Mouse (Mus musculus): ENCODE data around the gene Sult3a1.
"Not testable (repeated sequence)": the region's sequence is repeated elsewhere in the genome, so short reads cannot be mapped to it uniquely, and the experiment has no call there.

The Sult3a1 gene

DNA sequence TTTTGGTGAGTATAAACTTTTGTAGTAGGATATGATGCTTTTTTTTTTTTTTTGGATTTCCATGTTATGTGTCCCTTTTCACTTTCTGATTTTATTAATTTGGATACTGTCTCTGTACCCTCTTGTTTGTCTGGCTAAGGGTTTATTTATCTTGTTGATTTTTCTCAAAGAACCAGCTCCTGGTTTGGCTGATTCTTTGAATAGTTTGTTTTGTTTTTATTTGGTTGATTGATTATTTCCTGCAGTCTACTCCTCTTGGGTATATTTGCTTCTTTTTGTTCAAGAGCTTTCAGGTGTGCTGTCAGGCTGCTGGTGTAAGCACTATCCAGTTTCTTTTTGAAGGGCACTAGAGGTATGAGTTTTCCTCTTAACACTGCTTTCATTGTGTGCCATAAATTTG is at the start of gene Sult3a1:
Gene Sult3a1, plus strand, starts transcription at position 301 of the 400 bp plus-strand sequence.
- no peak for DNase-seq

DNA sequence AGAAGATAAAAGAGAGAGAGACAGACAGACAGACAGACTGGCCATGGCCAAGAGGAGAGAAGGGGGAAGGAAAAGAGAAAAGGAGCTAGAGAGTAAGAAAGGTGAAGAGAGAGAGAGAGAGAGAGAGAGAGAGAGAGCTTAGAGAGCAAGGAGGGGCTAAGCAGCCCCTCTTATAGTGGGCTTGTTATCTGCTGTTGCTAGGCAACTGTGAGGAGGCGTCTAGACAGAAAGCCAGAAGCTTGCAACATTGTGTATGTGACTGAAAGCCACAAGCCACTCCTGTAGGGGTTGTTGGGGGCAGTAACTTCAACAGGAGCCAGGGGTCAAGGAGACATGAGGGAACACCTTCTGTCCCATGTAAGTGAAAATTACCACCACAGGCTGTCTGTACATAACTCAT is 45.7 kb upstream of the Sult3a1 start:
- no peak for DNase-seq

DNA sequence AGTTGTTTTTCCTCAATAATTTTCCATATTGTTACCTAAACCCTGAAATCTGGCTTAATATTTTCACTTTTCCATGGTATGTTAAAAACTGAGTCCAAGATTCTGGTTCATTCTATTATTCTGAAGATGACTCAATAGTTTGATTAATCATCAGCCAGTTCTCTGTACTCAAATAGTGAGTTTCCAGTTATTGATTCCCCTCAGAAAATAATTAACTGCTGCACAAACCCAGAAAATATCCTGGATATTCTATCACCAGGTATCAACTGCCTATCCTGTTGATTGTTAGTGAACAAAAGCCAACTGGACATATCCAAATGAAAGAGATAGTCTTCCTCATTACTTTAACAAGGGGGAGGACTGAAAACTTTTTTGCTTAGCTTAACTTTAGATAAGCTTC is 43.3 kb upstream of the Sult3a1 start:
- no peak for DNase-seq

DNA sequence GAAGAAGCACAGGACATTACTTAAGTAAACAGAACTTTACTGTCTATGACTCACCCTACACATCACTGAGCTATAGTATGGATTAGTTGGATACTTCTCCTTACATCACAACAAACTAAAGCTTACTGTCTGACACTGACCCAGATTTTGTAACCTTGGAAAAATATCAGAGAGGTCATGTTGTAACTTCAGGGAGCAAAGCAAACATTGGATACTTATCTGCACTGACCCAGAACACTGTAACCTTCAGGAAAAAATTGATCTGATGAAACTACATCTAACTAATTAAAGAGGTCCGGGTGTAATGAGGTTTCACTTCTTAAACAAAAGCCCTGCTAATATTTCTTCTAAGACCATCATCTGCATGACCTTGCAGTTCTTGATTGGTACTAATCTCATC is 40.6 kb upstream of the Sult3a1 start:
- no peak for DNase-seq

DNA sequence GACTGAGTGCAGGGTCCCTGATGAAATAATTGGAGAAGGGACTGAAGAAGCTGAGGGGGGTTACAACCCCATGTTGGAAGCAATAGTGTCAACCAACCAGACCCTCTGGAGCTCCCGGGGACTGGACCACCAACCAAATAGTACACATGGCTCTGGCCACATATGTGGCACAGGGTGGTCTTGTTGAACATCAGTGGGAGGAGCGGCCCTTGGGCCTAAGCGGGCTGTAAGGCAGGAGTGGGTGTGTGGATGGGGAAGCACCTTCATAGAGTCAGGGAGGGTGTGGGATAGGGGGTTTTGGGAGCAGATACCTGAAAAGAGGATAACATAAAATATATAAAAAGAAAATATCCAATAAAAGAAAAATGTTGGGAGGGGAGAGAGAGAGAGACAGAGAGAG is 36.6 kb upstream of the Sult3a1 start:
- DNase-seq: no peak

DNA sequence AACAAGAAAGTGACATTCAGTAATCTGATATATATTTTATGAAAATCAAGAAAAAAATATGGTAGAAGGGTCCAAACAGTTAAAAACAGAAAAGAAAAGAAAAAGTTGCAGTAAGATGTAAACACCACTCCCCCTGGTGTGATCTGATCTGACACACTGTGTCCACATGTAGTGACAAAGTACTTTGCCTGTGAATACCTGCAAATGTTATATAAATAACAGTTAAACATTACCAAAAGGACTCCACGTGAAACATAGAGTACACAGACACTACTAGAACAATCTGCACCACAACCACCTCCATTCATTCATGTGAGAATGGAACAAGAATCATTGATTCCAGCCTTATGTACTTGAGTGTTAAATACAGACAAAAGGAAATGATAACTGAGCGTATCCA is 8.5 kb downstream of the Sult3a1 start:
- DNase-seq: no peak

DNA sequence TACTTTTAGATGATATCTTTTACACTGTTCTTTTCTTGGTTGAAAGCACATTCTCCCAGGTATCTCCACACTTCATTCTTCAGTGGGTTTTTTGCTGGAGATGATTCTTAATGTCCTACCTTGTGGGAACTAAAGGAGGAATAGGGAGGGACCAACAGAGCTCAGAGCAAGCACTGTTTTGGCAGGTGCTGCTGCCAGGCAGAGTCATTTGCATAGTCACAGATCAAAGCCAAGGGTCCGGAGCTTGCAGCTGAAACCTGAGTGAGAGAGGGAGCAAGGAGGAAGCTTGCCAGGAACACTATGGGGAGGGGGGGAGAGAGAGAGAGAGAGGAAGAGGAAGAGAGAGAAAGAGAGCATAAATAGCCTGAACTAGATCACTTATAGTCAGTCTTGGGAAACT is 12.9 kb downstream of the Sult3a1 start:
- no peak for DNase-seq

DNA sequence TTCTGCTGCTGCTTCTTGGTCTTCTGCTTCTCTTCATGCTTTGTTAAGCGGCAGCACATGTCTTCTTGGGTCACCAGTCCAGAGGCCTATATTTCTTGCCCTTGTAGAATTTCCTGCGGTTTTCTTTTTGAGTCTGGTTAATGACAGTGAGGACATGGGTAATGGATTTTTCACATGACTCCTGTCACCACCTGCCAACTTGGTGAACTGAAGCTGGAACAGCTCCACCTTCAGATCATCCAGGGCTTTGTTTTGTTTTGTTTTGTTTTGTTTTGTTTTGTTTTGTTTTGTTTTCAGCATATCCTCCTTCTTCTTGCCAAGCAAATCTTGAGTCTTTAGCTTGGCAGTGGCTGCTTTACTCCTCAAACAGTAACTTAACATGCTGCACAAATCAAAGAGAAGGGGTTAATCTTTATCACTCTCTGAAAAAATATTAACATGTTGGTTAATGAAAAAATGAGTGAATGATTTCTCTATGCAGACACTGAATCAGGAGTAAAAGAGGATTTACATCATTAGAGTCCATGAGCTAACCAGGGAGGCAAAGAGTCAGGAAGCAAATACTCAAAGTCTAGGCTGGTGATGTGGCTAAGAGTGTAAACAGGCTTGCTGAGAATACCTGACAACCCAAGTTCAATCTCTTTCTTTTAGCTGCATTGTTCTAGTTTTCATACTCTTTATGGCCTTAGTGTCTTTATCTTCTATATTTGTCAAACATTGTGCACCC is 15.3 kb downstream of the Sult3a1 start:
- no peak for DNase-seq

DNA sequence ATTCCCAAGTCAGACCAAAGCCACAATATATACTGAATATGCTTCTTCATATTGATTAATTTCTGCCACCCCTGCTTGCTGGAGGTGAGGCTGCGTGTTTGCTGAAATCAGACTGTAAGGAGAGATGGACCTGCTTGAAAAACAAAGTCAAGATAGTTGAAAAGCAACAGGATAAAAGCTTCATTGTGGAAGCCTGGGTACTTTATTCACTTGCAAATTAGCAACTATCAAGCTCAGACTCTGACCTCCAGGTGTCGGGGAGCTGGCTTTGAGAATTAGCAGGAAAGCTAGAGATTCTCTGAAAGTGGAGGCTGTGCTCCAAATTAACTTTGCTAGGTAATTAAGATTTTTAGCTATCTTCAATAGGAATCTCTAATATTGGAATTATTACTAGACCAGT is 24.9 kb downstream of the Sult3a1 start:
- not testable (repeated sequence) for DNase-seq

DNA sequence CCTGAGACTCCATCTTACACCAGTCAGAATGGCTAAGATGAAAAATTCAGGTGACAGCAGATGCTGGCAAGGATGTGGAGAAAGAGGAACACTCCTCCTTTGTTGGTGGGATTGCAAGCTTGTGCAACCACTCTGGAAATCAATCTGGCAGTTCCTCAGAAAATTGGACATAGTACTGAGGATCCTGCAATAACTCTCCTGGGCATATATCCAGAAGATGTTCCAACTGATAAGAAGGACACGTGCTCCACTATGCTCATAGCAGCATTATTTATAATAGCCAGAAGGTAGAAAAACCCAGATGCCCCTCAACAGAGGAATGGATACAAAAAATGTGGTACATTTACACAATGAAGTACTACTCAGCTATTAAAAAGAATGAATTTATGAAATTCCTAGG is 44.0 kb downstream of the Sult3a1 start:
- DNase-seq: not testable (repeated sequence)

DNA sequence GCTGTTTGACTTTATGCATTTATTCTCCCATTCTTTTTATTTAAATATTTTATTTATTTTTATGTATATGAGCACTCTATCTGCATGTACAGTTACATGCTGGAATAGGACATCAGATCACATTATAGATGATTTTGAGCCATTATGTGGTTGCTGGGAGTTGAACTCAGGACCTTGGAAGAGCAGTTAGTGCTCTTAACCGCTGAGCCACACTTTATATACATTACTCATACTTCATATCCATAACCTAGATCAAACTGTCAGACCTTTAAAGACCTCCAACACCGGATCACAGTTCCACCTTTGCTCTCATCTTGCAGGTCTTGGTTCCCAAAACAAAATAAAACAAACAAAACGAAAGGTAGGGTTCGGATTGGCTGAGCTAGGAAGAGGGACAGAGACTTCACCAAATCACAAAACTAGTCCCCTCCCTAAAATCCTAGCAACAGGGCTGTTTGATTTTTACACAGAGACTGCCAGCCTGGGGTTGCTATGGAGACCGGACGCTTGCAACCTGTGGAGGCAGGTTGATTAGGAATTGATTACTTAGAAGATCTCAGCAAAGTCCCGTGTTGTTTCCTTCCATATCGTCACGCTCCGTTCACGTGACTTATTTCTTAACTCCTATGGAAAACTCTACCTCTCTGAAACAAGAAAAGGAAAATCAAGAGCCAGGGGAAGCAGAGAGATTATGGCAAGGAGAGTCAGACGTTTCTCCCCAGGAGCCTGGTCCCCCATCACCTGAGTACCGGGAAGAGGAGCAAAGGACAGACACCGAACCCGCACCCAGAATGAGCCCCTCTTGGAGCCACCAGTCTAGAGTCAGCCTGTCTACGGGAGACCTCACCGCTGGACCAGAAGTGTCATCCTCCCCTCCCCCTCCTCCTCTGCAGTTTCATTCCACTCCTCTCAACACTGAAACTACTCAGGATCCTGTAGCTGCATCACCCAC is 47.3 kb downstream of the Sult3a1 start, which contains the start of gene Rsph4a:
Gene Rsph4a, plus strand, starts transcription at position 582 of the 952 bp plus-strand sequence.
- no peak for DNase-seq

DNA sequence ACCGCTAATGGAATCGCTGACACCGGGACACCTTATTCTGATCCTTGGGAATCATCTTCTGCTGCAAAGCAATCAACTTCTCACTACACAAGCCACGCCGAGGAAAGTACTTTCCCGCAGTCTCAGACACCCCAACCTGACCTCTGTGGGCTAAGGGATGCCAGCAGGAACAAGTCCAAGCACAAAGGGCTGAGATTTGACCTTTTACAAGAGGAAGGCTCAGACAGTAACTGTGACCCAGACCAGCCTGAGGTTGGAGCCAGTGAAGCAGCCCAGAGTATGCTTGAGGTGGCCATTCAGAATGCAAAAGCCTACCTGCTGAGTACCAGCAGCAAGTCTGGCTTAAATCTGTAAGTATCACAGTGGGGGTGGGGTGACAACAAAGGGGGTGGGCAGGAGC is 48.0 kb downstream of the Sult3a1 start:
- DNase-seq: no peak

Data from thymus, postnatal 25 days (tissue).